Mouse (Mus musculus) kidney, adult 18-20 months (tissue): Measurements from ENCODE around the gene Alg2.

Source experiments
- DNase-seq: peaks from one replicate; pipeline ENCODE4 v3.0.0; 2021

Alg2 gene

DNA sequence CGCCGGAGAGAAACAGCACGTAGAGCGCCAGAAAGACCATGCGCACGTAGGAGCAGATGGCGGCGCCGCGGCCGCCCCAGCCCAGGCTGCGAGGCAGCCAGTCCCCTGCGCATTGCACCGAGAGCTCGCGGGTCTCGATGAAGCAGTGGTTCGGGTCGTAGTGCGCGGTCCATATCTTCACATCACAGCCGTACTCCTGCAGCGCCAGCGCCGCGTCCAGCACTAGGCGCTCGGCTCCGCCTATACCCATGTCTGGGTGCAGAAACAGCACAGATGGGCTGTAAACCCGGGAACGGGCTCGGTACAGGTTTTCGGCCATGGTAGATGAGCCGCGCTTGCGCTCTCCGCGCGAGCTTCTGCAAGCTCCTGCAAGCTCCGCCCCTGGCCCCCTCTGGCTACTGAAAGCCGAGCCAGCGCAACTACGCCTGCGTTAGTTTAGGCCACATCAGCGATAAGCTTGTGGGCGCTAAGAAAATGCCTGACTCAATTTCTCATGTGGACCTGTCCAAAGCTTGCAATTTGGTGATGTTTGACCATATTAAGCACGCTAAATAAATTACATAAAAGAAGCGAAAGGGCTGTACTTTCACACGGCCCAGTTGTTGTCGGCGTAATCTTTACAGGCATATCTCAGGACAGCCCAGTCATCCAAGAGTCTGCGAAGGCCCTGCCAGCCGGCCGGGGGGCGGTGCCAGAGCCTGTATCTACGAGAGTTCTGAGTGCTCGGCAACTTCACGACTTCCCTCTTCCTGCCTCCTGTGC is at the start of gene Alg2, which contains the start of gene Sec61b:
Alg2 (minus strand) TSS at position 366 of the 762 bp plus-strand sequence.
Sec61b (plus strand) TSS at position 691 of the 762 bp plus-strand sequence.
- DNase-seq = peak; percentile 99

- no peak for DNase-seq
These were observed 47.9 kb upstream of the Alg2 start for GRCm38 (mm10) chr4:47521884-47522605.

GRCm38 (mm10) chr4:47520076-47520475 is 45.9 kb upstream of the Alg2 start:
- DNase-seq = no peak

- no peak for DNase-seq
These were observed 44.5 kb upstream of the Alg2 start for GRCm38 (mm10) chr4:47518551-47519181.

DNA sequence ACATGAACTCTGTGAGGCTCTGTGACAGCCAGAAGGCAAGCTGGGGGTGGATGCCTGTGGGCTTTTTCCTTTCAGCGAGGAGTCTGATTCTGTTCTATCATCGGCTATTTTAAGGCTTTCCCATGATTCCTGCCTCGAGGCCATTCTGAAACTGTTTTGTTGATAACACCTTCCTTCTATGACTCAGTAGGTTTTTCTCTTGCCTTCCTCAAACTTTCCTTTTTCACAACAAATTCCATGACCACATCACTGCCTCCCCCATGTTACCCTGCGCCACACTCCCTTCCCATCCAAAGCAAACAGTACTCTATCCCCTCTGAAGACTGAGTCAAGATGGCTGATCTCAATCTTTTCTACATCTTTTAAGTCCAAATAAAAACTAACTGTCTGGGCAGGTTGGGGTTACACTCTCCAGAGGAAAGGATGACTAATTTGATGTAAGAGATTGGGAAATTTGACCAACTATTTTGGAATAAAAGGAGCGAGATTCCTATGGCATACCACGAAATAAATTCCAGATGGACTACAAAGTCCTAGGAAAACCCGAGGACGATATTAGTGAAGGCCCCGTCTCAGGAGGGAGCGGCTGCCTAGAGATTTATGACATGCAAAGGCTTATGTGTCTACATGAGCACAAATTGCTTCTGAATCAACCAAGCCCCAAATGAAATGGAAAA is 30.8 kb upstream of the Alg2 start:
- no peak for DNase-seq

GRCm38 (mm10) chr4:47503045-47503444 is 28.9 kb upstream of the Alg2 start:
- DNase-seq = no peak

- DNase-seq = peak; percentile 29
These were observed 28.4 kb upstream of the Alg2 start for GRCm38 (mm10) chr4:47502546-47502971.

DNA sequence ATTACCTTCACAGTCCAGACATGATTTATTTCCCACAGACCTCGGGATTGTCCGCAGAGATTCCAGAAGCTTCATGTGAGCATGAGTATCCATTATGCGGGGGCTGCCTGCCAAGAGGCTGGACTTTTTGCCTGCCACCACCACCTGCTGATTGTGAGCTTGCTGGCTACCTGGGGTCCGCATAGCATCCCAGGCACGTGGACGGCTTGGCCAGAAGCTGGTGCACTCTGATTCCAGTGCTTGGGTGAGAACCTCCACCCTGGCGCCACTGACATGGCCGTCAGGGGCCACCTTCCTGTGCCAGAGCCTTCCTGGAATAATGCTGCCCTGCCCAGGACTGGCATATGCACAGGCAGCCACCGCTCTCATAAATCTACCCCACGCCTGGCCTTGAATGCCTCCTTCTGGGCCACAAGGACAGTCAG is 25.0 kb upstream of the Alg2 start:
- DNase-seq = no peak

DNA sequence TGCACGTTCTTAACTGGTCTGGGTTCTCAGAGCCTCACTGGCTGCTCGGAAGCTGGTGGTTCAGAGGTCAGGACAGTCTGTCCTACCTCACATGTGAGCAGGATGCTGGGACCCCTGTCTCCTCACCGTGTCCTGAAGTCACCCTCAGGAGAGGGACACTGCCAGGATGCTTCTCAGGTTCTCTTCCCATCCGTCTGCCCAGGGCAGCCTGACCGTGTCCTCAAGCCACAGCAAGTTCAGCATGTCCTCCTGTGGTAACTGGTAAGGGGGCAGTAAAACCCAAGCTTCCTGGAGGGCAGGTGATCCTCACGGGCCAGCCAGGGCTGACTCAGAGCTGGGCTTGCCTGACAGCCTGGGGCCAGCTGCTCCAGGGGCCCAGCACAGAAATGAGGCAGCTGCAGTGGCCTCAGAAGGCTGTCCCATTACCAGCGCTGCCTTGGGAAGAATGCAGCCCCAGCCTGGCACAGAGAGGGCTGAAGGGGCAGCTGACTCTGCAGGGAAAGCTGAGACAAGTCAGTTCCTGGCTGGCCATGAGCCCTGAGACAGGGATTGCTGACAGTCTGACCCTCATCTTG is 23.8 kb upstream of the Alg2 start:
- no peak for DNase-seq

DNA sequence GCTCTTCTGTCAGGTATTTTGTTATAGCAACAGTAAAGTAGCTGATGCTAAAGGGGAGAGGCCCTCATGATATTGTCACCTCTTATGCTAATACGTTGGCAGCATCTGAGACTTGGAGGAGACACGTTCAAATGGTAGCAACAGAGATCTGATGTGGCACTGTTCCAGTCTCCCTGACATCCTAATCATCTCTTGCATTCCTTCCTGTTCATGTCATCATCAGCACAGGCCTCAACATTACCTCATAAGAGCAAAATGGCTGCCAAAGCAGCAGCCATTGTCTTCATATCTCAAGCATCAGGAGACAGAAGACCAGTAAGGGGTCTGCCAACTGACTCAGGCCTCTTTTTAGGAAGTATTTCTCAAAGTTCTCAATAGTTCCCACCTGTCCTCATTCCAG is 20.6 kb upstream of the Alg2 start:
- DNase-seq = no peak

DNA sequence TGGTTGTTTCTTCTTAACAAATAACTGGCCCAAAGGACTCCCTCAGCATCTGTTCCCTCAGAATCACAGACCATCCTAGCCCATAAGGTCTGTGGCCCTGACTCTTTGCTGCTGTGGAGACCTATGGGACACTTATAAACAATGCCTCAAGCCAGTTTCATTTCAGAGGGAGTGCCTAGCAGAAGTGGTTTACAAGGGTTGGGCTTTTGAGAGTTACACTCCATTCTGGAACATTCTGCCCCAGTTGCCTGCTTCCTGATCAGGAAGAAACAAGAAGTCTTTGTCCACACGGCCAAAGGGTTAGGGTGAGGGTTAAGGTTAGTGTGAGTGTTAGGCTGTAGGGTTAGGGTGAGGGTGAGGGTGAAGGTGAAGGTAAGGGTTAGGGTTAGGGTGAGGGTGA is 20.0 kb upstream of the Alg2 start:
- DNase-seq = no peak

DNA sequence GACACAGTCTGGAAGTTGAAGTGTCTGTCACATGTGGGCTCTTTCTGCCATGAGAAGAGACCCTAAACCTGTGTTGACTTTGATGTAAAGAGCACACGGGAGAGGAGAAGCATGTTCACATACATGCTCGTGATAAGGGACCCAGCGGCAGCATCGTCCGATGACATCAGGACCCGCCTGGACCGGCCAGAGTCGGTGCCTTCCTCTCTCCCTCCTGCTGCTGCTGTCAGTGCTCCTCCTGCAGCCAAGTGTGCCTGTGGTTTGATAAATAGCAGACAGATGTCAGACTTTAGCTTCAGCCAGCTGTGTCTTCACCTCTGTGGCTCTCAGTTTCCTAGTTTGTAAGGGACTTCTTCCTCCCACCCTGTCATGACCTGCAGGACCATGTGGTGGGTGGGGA is 19.3 kb upstream of the Alg2 start:
- no peak for DNase-seq

DNA sequence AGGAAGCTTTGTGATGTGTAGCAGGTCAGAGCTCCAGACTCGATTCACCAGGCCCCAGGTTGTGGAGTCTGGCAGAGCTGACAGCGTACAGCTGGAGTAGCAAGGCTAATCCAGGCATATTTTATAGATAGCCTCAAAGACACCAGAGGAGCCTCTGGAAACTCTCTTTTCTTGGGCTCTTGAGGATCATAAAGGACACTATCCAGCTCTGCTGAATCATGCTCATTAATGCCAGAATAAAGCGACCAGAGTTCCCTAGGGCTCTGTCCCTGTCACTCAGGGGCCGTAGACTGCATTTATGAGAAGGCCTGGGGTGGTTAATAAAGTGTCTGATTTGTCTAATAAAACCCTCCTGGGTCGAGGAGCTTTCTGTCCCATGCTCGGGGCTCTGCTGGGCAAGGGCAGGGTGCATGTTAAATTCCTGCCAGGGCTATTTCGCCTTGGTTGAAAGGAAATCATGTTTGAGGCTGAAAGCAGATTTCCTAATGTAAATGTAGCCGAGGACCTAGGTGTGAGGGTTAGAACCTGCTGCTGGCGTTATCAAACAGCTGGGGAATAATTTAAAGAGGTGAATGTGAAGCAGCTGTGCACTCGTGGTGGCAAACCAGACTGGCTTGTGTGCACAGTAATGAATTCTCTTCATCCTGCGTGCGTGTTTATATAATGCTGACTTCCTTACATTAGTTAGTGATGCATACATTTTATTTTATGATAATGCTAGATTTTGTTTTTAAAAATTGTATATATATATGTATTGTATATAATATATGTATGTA is 18.4 kb upstream of the Alg2 start:
- no peak for DNase-seq

- no peak for DNase-seq
These were observed 17.1 kb upstream of the Alg2 start for GRCm38 (mm10) chr4:47491243-47491642.

- DNase-seq = no peak
These were observed 6.4 kb upstream of the Alg2 start for GRCm38 (mm10) chr4:47480576-47480975.

DNA sequence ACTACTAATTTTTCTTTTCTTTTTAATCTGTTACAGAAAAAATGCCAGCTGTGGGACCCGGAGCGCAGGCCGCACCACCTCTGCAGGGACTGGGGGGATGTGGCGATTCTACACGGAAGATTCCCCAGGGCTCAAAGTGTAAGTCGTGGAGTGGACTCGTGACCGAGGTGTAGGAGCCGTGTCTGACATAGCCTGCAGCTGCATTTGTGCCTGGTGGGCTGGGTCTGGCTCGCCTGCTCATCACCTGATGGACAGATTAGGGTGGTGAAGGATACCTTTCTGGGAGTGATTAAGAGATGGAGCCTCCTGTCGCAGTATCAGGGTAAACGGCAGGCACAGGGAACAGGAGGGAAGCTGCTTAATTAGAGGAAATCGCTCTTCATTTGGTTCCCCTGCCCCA is 6.0 kb upstream of the Alg2 start:
- DNase-seq = no peak

GRCm38 (mm10) chr4:47477539-47477938 is 3.4 kb upstream of the Alg2 start:
- no peak for DNase-seq

DNA sequence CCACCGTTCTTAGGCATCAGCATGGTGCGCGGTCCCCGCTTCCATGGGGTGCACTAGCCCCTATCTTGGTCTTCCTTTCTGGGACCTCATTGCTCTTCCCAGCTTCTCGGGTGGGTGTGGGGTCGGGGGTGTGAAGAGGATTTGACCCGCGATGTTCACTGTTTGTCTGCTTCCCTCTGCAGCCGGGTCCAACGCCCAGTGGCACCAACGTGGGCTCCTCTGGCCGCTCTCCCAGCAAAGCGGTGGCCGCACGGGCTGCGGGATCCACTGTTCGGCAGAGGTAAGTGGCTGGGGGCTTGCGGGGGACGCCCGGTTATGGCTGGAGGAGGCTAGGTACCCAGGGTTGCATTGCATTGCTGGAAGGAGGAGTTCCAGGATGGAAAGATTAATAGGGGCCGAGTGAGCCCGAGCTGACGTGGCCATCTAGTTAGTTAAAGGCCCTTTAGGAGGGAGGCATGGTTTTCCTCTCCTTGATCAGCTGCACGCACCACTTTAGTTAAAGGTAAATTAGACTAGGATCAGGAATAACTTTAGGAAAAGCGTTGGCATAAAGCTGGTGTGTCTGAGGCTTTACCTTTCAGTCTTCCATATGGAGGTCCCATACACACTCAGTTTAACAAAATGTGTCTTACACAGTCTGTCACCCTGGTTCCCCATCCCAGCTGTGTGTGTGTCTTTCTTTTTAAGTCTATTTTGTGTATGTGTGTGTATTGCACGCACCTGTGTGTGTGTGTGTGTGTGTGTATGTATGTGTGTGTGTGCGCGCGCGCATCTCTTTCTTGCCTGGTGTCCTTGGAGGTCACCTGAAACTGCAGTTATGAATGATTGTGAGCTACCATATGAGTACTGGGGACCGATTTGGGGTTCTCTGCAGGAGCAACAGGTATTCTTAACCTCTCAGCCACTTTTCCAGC is 854 bp upstream of the Alg2 start:
- no peak for DNase-seq

- peak; percentile 3 for DNase-seq
These were observed 556 bp downstream of the Alg2 start for GRCm38 (mm10) chr4:47473586-47473967.

- DNase-seq = no peak
These were observed 6.9 kb downstream of the Alg2 start for GRCm38 (mm10) chr4:47467196-47467595.
